14 mouse cellular contexts compared by ENCODE assay signal in the genomic region with DNA sequence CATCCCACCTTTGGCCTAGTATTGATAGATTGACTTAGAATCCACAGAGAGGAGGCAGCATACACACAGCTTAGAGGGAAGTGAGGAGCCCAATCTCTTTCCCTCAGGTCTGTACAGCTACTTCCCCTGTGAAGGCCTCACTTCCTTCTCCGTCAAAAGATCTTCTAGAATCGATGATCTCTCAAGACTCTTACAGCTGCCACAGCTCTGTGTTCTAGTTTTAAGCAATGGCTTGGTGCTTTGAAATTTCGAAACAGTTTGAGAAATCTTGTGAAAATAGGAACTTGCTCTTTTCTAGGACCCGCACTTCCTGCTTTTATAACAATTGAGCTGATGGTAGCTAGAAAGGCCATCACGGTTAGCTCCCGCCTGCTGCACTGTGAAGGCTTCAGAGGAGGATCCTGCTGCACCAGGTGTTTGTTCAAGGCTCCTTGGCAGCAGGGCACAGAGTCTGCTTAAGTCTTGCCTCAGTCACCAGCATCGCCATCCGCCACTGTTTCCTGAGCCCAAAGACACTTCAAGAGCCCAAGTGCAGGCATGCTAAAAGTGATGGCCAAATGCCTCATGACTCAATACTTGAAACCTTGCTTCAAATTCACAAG.
DNase-seq lines count a peak whose midpoint lies in the region; ATAC-seq and TF ChIP-seq lines count a peak whose summit lies in the region.
"Had no signal": no experiment of that assay in that cellular context is flagged by ENCODE, and none has a peak within 500 bp of the region (broad histone marks: within the 10 kb centered on the region; RNA-seq: fewer than 3 reads in every experiment).

No protein-coding gene starts in this region.

- no peak for TF ChIP-seq POLR2A in lung, adult 2 months (IDR thresholded peaks at IDR 0.05; ENCODE audit: borderline replicate concordance, extremely low read depth, low read depth, low read length)

- TF ChIP-seq EP300 in liver, postnatal 0 days (IDR thresholded peaks at IDR 0.05; ENCODE audit: low read depth), result peak; percentile 76

- no peaks in the 10 kb centered on the region for H3K9me3 ChIP-seq in lung, embryonic 16.5 days (ENCODE audit: control insufficient read depth, low read length)
- H3K9me3 ChIP-seq in liver, postnatal 0 days (ENCODE audit: low read length), result no peaks in the 10 kb centered on the region
- H3K9me3 ChIP-seq: embryonic facial prominence, embryonic 12.5 days; forebrain, embryonic 15.5 days; heart, embryonic 10.5 days had no signal

- no peaks in the 10 kb centered on the region for H3K27me3 ChIP-seq in lung, embryonic 16.5 days (ENCODE audit: control insufficient read depth, insufficient read depth, low read depth, low read length)
- H3K27me3 ChIP-seq in liver, postnatal 0 days (ENCODE audit: insufficient read depth, low read length), result no peaks in the 10 kb centered on the region
- H3K27me3 ChIP-seq: embryonic facial prominence, embryonic 12.5 days; forebrain, embryonic 15.5 days had no signal

- no peak overlapping the region for H3K9ac ChIP-seq in lung, embryonic 16.5 days (ENCODE audit: low read length)
- no peak overlapping the region for H3K9ac ChIP-seq in liver, postnatal 0 days (replicated peaks)
- H3K9ac ChIP-seq: embryonic facial prominence, embryonic 12.5 days; forebrain, embryonic 15.5 days had no signal

- ATAC-seq in lung, embryonic 16.5 days (ENCODE audit: low read depth), result no peak
- peak; percentile 58 for ATAC-seq in liver, postnatal 0 days
- ATAC-seq: forebrain, embryonic 15.5 days; intestine, embryonic 16.5 days had no signal

- 82% methylated on average over 8 of the region's 8 CpGs for WGBS in lung, embryonic 16.5 days
- 81% methylated on average over 8 of the region's 8 CpGs for WGBS in lung, adult 2 months
- WGBS in liver, postnatal 0 days (ENCODE audit: insufficient replicate concordance), result 53% methylated on average over 8 of the region's 8 CpGs

- DNase-seq in heart, adult 11 months, result peak; percentile 91
- DNase-seq in heart, postnatal 25 days (ENCODE audit: low spot score), result no peak
- no peak for DNase-seq in lung, adult 2 months
- peak; percentile 18 for DNase-seq in liver, postnatal 0 days
- DNase-seq in thymus, postnatal 10 days (ENCODE audit: low spot score in 2 of 2), result peak; percentile 8 to 26
- DNase-seq in cerebellum, postnatal 25 days, result no peak
- no peak for DNase-seq in c-Kit-positive CD71-positive TER-119-positive erythroid progenitor cells, embryonic 14.5 days (ENCODE audit: low spot score)
- DNase-seq: right cerebral cortex, postnatal 14 days had no signal

- intact Hi-C loops in heart, postnatal 25 days (cut with DNase I), result no loop called here

- H3K4me1 ChIP-seq in lung, embryonic 16.5 days (replicated peaks; ENCODE audit: control insufficient read depth, insufficient read depth, low read length), result no peaks in the 10 kb centered on the region; the same call in 1 of the 2 replicates
- no peaks in the 10 kb centered on the region for H3K4me1 ChIP-seq in lung, adult 2 months (ENCODE audit: control insufficient read depth, insufficient read depth, low read length)
- no peaks in the 10 kb centered on the region; the same call in 1 of the 2 replicates for H3K4me1 ChIP-seq in liver, postnatal 0 days (ENCODE audit: insufficient read depth)
- H3K4me1 ChIP-seq: forebrain, embryonic 15.5 days; heart, embryonic 10.5 days had no signal

- no peaks in the 10 kb centered on the region for H3K36me3 ChIP-seq in lung, embryonic 16.5 days (ENCODE audit: control insufficient read depth, insufficient read depth, low read length)
- no peaks in the 10 kb centered on the region for H3K36me3 ChIP-seq in liver, postnatal 0 days (replicated peaks; ENCODE audit: insufficient read depth, low read length)
- H3K36me3 ChIP-seq: embryonic facial prominence, embryonic 12.5 days; forebrain, embryonic 15.5 days; heart, embryonic 10.5 days had no signal

- no peak for TF ChIP-seq CTCF in lung, adult 2 months (IDR thresholded peaks at IDR 0.05; ENCODE audit: insufficient read depth, low read length)
- TF ChIP-seq CTCF in liver, postnatal 0 days (IDR thresholded peaks at IDR 0.05; ENCODE audit: low read depth), result peak; percentile 32

- peak overlapping the region; percentile 25; the same call in 1 of the 2 replicates for H3K27ac ChIP-seq in lung, embryonic 16.5 days (ENCODE audit: low read length)
- H3K27ac ChIP-seq in liver, postnatal 0 days (ENCODE audit: low read depth), result peak overlapping the region; percentile 77
- H3K27ac ChIP-seq: embryonic facial prominence, embryonic 12.5 days; forebrain, embryonic 15.5 days; heart, embryonic 10.5 days; left cerebral cortex, adult 2 months had no signal

- no peak overlapping the region for H3K4me3 ChIP-seq in lung, embryonic 16.5 days (ENCODE audit: low read length)
- H3K4me3 ChIP-seq in lung, adult 2 months (replicated peaks; ENCODE audit: extremely low read depth, low read depth, low read length), result no peak overlapping the region
- H3K4me3 ChIP-seq in liver, postnatal 0 days (ENCODE audit: low read depth, low read length), result no peak overlapping the region
- H3K4me3 ChIP-seq: embryonic facial prominence, embryonic 12.5 days; forebrain, embryonic 15.5 days; heart, embryonic 10.5 days; left cerebral cortex, adult 2 months had no signal

- no peak overlapping the region for H3K4me2 ChIP-seq in lung, embryonic 16.5 days (ENCODE audit: low read depth, low read length)
- no peak overlapping the region for H3K4me2 ChIP-seq in liver, postnatal 0 days (ENCODE audit: low read depth, low read length)
- H3K4me2 ChIP-seq: embryonic facial prominence, embryonic 12.5 days; forebrain, embryonic 15.5 days had no signal

Comparison
In these comparisons a context has a peak if more than half of its experiments do, and no peak if none do; other contexts are left out.
1. DNase-seq: peak in heart, adult 11 months (single experiment), liver, postnatal 0 days (single experiment) and thymus, postnatal 10 days (2 of 2); none in heart, postnatal 25 days (single experiment), lung, adult 2 months (single experiment), cerebellum, postnatal 25 days (0 of 2) and c-Kit-positive CD71-positive TER-119-positive erythroid progenitor cells, embryonic 14.5 days (single experiment).